Mouse (Mus musculus) CD8-positive naive resting alpha-beta T cell, adult 2 months (primary cell): ENCODE measurements around the gene Scaf1.

Experiments used
- DNase-seq, 2 experiments: peaks; one replicate each; pipeline ENCODE4 v3.0.0; 2022; ENCODE audit warnings: low read depth in 2 of 2, low spot score in 2 of 2

Scaf1 gene

DNA sequence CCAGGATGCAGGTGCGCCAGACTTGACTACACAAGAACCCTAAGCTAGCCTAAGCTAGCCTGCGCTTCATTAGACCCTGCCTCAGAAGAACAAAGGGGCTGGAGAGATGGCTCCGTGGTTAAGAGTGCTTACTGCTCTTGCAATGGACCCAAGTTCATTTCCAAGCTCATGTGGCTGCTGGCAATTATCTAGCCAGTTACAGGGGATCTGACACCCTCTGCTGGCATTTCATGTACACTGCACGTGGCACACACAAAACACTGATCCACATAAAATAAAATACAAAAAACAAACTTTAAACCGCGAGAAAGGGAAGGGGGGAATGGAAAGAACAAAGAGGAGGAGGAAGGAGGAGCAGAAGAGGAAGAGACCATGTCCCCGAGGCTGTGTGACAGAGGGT is 58.0 kb downstream of the Scaf1 start:
- DNase-seq: no peak

DNA sequence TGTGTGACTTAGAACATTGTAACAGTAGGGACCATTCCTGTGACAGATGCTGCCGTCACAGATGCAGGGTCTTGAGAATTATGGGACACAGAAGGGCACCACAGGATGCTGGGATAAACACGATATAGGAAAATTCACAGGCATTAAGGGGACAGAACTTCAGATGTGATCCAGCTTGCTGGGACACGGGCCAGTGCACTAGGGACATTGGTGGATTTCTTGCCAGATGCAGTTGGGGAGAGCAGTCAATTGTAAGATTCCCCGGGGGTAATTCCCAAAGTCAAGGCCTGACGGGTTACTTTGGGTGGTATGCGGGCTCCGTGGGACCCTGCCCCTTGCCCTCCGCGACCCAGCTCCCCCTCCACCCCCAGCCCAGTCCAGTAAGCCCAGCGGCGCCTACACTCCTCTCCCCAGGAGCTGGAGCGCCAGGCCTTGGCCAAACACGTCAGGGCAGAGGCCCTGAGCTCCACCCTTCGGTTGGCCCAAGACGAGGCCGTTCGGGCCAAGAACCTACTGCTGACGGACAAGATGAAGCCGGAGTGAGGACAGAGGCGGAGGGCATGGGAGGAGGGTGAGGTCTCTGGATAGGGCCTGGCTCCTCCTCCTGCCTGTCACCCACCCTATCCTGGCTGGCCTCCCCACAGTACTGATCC is 58.9 kb downstream of the Scaf1 start:
- DNase-seq: no peak

DNA sequence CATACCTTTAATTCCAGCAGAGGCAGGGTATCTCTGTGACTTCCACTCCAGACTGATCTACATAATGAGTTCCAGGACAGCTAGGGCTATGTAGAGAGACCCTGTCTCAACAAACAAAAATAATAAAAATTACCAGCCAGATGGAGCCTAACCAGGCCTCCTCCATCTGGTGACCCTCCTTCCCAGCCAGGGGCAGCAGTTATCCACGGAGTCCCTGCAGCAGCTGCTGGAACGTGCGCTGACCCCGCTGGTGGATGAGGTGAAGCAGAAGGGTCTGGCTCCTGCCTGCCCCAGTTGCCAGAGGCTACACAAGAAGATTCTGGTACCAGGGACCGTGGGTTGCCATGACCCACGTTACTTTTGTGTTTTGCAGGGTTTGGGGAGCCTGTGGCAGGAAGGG is 59.9 kb downstream of the Scaf1 start:
- DNase-seq: no peak

DNA sequence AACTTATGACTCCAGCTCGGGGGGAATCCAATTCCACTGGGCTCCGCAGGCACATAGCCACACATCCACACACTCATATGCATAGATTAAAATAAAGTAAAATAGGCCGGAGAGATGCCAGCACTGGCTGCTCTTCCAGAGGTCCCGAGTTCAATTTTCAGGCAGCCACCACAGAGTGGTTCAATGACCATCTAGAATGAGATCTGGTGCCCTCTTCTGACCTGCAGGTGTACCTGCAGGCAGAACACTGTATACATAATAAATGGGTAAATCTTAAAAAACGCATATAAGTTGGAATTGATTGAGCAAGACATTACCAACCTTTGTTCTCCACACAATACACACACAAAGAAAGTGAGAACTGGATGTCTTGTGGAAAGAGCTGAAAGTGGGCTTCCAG is 60.5 kb downstream of the Scaf1 start:
- peak in 1 of 2 experiments; percentile 29 for DNase-seq

DNA sequence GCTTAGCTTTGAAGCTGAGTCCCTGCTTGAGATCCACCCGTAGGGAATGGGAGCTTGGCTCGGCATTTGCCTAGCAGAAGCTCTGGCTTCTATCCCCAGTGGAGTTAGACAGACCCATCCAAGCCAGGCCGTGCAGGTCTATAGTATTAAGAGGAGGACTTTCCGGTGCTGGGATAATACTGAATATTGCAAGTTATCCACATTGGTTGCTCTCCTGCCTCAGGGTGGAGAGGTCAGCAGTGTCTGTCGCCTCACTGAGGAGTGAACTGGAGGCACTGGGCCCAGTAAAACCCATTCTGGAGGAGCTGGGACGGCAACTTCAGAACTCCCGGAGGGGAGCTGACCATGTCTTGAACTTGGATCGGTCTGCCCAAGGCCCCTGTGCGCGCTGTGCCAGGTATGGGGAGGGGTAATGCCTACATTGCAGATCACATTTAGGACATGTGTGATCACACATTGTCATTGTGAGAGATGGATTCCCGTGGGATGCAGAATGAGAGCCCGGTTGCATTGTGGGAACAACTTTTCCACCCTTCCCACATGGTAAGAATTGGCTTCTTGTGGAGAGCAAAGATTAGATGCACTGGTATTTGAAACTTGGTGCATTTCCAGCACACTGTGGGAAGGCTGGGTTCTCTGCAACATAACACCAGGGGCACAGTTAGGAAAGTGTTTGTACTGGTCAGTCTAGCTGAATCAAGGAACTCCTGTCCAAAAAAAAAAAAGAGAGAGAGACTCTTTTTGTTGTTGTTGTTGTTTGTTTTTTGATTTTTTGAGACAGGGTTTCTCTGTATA is 61.9 kb downstream of the Scaf1 start:
- DNase-seq: no peak

DNA sequence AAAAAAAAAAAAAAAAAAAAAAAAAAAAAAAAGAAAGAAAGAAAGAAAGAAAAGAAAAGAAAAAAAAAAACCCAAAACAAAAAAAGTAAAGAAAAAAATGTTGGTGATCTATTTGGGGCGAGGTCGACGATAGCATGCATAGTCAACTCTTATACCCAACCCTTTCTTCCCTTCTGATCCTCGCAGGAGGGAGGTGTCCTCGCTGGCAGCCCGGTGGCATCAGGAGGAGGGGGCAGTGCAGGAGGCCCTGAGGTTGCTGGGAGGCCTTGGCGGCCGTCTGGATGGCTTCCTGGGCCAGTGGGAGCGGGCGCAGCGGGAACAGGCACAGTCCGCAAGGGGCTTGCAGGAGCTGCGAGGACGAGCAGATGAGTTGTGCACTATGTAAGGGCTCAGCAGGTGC is 62.6 kb downstream of the Scaf1 start:
- no peak for DNase-seq
